Mouse (Mus musculus) T-cell, adult 66 days (primary cell): ENCODE data around the gene Vash1. TPM values are rescaled to one million over a fixed set of nuclear protein-coding genes. Genes with fewer than 3 reads are reported as not detected.

ENCODE experiments used
- total RNA-seq, 2 experiments: library from RNA; stranded (reverse); gene quantifications; 3 replicates in 1 of 2; 4 replicates in 1 of 2; pipeline ENCODE4 v1.2.4; 2023

The Vash1 gene
- under 1 TPM; 0.47 to 0.56 TPM for total RNA-seq

GRCm38 (mm10) chr12:86678591-86679545 is at the start of gene Vash1:
Gene Vash1, plus strand, starts transcription at chr12:86678700.

GRCm38 (mm10) chr12:86726120-86726640 is 47.7 kb downstream of the Vash1 start, which contains the start of gene Angel1:
Gene Angel1, minus strand, starts transcription at chr12:86726460.

GRCm38 (mm10) chr12:86734319-86734810 is 55.9 kb downstream of the Vash1 start, which contains the start of gene Lrrc74a:
Gene Lrrc74a, plus strand, starts transcription at chr12:86734369.

Other genes with a start within 250 kb of the Vash1 start
- 10 to 100 TPM in 1 of 2 experiments, 1 to 10 TPM in 1; 9.0 to 10.6 TPM for gene Angel1, start 47.8 kb downstream of the Vash1 start, total RNA-seq
- gene Lrrc74a, start 55.7 kb downstream of the Vash1 start, total RNA-seq = not detected
- gene Irf2bpl, start 206.1 kb downstream of the Vash1 start, total RNA-seq = 10 to 100 TPM; 63.4 to 68.1 TPM